Mouse (Mus musculus): ENCODE results near the gene Exosc10. TPM values are rescaled to one million over a fixed set of nuclear protein-coding genes. Genes with fewer than 3 reads are reported as not detected.

Gene Exosc10
- total RNA-seq (2021) = 10 to 100 TPM; 27.0 to 32.7 TPM
- long read RNA-seq, experiment 1, transcript Exosc10-201 (25 exons, 2,790 nt) = major isoform, 32 of 43 reads
- long read RNA-seq, experiment 1, partial matches to known transcripts = 3 of 43 reads
- long read RNA-seq, experiment 1, other reads (novel, unspliced or antisense) = 5 of 43 reads
- long read RNA-seq, experiment 2, transcript Exosc10-201 (25 exons, 2,790 nt) = major isoform, 38 of 48 reads
- long read RNA-seq, experiment 2, partial matches to known transcripts = 5 of 48 reads
- long read RNA-seq, experiment 2, other reads (novel, unspliced or antisense) = 2 of 48 reads

GRCm38 (mm10) chr4:148558297-148559000 is at the start of gene Exosc10:
Gene Exosc10, plus strand, starts transcription at chr4:148558429.
- peak; percentile 90 for DNase-seq

GRCm38 (mm10) chr4:148509450-148510084 is 48.7 kb upstream of the Exosc10 start:
- DNase-seq = no peak

GRCm38 (mm10) chr4:148510691-148511090 is 47.5 kb upstream of the Exosc10 start:
- no peak for DNase-seq

- DNase-seq = no peak
These were observed 46.9 kb upstream of the Exosc10 start for GRCm38 (mm10) chr4:148511334-148511733.

- no peak for DNase-seq
These were observed 45.1 kb upstream of the Exosc10 start for GRCm38 (mm10) chr4:148513021-148513559.

GRCm38 (mm10) chr4:148515313-148515712 is 42.9 kb upstream of the Exosc10 start:
- DNase-seq = no peak

- DNase-seq = no peak
These were observed 40.4 kb upstream of the Exosc10 start for GRCm38 (mm10) chr4:148517809-148518208.

GRCm38 (mm10) chr4:148518235-148518795 is 39.9 kb upstream of the Exosc10 start:
- no peak for DNase-seq

GRCm38 (mm10) chr4:148523538-148523937 is 34.7 kb upstream of the Exosc10 start:
- no peak for DNase-seq

- no peak for DNase-seq
These were observed 30.9 kb upstream of the Exosc10 start for GRCm38 (mm10) chr4:148527158-148527910.

- DNase-seq = no peak
These were observed 27.9 kb upstream of the Exosc10 start for GRCm38 (mm10) chr4:148530351-148530750.

GRCm38 (mm10) chr4:148530778-148531177 is 27.5 kb upstream of the Exosc10 start:
- DNase-seq = no peak

GRCm38 (mm10) chr4:148531341-148531740 is 26.9 kb upstream of the Exosc10 start:
- DNase-seq = no peak

GRCm38 (mm10) chr4:148532516-148532915 is 25.7 kb upstream of the Exosc10 start:
- DNase-seq = no peak

GRCm38 (mm10) chr4:148533613-148534328 is 24.5 kb upstream of the Exosc10 start:
- no peak for DNase-seq

- no peak for DNase-seq
These were observed 22.4 kb upstream of the Exosc10 start for GRCm38 (mm10) chr4:148535876-148536275.

- no peak for DNase-seq
These were observed 9.1 kb upstream of the Exosc10 start for GRCm38 (mm10) chr4:148549106-148549505.

GRCm38 (mm10) chr4:148557766-148558165 is 463 bp upstream of the Exosc10 start:
- no peak for DNase-seq

GRCm38 (mm10) chr4:148562676-148563075 is 4.4 kb downstream of the Exosc10 start:
- no peak for DNase-seq

GRCm38 (mm10) chr4:148563595-148563994 is 5.4 kb downstream of the Exosc10 start:
- DNase-seq = no peak

GRCm38 (mm10) chr4:148570138-148570537 is 11.9 kb downstream of the Exosc10 start:
- DNase-seq = no peak
